Mouse (Mus musculus): ENCODE data around the gene Obsl1. TPM values are rescaled to one million over a fixed set of nuclear protein-coding genes. Genes with fewer than 3 reads are reported as not detected.
A peak's percentile ranks its signal among the peaks of the same experiment; 100 is the strongest.

Obsl1 gene
- polyA plus RNA-seq, 1 experiment from 2014 or later = 79.0 TPM

DNA sequence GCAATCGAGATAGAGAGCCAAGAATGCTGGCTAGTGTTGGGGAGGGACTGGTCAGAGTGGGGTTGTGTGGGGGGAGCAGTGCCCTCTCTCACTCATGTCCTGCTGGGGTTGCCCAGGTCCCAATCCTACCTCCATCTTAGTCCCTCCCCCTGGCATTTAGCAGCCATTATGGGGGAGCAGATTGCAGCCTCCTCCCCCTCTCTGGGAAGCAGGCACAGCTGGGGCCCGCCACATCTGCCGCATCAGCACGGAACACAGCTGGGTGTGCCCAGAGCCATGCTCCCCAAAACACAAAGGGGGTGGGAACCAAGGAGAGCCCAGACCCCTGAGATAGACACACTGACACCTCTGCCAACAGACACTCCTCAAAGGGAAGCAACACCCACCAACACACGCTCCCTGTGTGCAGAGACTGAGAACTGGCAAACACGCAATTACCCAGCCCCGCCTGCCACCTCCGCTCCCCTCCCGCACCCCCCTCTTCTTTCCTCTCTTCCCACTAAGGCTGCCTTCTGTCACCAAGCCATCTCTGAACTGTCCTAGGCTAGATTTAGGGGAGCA is 61.0 kb downstream of the Obsl1 start:
- 19% methylated on average over 9 of the region's 9 CpGs for WGBS
- Histone ChIP-seq H3K4me3 (ENCODE audit: low read depth, low read length) (no peak overlapping the region), H3K27ac (ENCODE audit: low read length) (no peak overlapping the region), H3K4me1 (ENCODE audit: control insufficient read depth, insufficient read depth, low read length) (peaks cover 37% of the 10 kb centered on the region; the same call in 1 of the 2 replicates), H3K9ac (replicated peaks; ENCODE audit: low read depth, low read length) (no peak overlapping the region), H3K36me3 (ENCODE audit: control insufficient read depth, insufficient read depth, low read length) (peaks cover 8% of the 10 kb centered on the region; the same call in 1 of the 2 replicates), H3K9me3 (ENCODE audit: control insufficient read depth, low read depth, low read length) (no peaks in the 10 kb centered on the region), H3K27me3 (ENCODE audit: control insufficient read depth, insufficient read depth, low read length) (peaks cover 17% of the 10 kb centered on the region), H3K4me2 (replicated peaks; ENCODE audit: low read depth, low read length) (peak overlapping the region; percentile 24; the same call in 1 of the 2 replicates)
- no peak for ATAC-seq (ENCODE audit: insufficient number of reproducible peaks, insufficient read depth, low FRiP score, low read depth)

DNA sequence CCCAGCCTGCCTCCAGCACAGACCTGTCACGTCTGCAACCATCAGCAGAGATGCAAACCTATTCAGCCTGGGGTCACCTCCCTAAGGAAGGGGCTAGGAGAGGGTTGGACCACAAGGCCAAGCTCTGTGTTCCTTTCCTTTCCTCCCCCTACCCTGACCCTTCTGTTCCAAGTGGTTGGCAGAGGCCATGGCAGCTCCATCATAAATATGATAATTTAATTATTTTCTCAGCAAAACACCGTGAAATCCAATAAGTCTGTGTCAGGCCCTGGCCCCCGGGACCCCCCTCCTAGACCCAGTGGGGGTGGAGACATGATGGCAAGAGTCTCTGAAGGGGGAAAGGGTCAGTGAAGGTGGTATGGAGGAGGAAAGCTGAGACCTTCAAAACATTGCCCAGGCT is 62.0 kb downstream of the Obsl1 start:
- H3K9ac ChIP-seq (replicated peaks; ENCODE audit: low read depth, low read length) = no peak overlapping the region
- peaks cover 30% of the 10 kb centered on the region; the same call in 1 of the 2 replicates for H3K4me1 ChIP-seq (ENCODE audit: control insufficient read depth, insufficient read depth, low read length)
- H3K4me3 ChIP-seq (ENCODE audit: low read depth, low read length) = no peak overlapping the region
- no peak overlapping the region for H3K4me2 ChIP-seq (replicated peaks; ENCODE audit: low read depth, low read length)
- no peaks in the 10 kb centered on the region for H3K9me3 ChIP-seq (ENCODE audit: control insufficient read depth, low read depth, low read length)
- ATAC-seq (ENCODE audit: insufficient number of reproducible peaks, insufficient read depth, low FRiP score, low read depth) = no peak
- WGBS = 43% methylated on average over 3 of the region's 3 CpGs
- H3K36me3 ChIP-seq (ENCODE audit: control insufficient read depth, insufficient read depth, low read length) = peaks cover 9% of the 10 kb centered on the region; the same call in 1 of the 2 replicates
- no peak overlapping the region for H3K27ac ChIP-seq (ENCODE audit: low read length)
- H3K27me3 ChIP-seq (ENCODE audit: control insufficient read depth, insufficient read depth, low read length) = peaks cover 7% of the 10 kb centered on the region

DNA sequence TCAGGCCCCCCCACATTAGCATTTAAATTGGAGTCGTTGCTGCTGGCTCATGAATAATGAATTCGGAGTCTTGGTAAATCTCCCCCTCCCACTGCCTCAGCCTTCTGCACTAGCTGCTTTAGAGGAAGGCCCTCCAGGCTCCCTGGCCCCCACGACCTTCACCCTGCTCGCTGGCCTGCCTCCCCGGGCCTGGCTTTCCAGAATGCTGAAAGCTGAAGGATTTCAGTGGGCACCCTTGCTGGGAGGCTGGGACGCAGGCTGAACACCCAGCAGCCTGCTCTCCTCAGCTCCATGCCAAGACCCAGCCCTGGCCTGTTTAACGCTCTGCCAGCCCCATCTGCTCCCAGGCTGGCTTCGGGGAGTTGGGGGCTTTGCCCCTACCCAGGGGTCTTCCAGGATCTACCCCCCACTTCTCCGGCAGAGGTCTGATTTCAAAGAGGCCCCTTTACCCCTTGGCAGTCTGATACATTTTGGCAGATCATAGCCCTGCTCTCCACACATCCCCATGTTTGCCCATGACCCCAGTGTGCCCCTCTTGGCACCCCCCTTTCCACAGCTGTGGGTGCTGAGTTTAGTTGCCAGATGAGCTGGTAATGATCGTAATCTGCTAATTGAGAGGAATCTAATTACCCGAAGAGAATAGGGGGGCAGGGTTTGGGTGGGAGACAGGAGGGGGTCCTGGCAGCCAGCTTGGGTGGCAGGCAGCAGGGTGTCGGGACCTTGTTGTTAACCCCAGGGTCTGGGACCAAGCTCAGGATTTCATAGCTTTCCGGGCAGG is 62.8 kb downstream of the Obsl1 start:
- 40% methylated on average over 13 of the region's 13 CpGs for WGBS
- peaks cover 9% of the 10 kb centered on the region; the same call in 1 of the 2 replicates for H3K36me3 ChIP-seq (ENCODE audit: control insufficient read depth, insufficient read depth, low read length)
- no peak overlapping the region for H3K4me2 ChIP-seq (replicated peaks; ENCODE audit: low read depth, low read length)
- no peak overlapping the region for H3K9ac ChIP-seq (replicated peaks; ENCODE audit: low read depth, low read length)
- H3K4me1 ChIP-seq (ENCODE audit: control insufficient read depth, insufficient read depth, low read length) = peaks cover 23% of the 10 kb centered on the region; the same call in 1 of the 2 replicates
- no peak overlapping the region for H3K27ac ChIP-seq (ENCODE audit: low read length)
- H3K27me3 ChIP-seq (ENCODE audit: control insufficient read depth, insufficient read depth, low read length) = peaks cover 3% of the 10 kb centered on the region; the same call in 1 of the 2 replicates
- ATAC-seq (ENCODE audit: insufficient number of reproducible peaks, insufficient read depth, low FRiP score, low read depth) = no peak
- no peak overlapping the region for H3K4me3 ChIP-seq (ENCODE audit: low read depth, low read length)
- H3K9me3 ChIP-seq (ENCODE audit: control insufficient read depth, low read depth, low read length) = no peaks in the 10 kb centered on the region

DNA sequence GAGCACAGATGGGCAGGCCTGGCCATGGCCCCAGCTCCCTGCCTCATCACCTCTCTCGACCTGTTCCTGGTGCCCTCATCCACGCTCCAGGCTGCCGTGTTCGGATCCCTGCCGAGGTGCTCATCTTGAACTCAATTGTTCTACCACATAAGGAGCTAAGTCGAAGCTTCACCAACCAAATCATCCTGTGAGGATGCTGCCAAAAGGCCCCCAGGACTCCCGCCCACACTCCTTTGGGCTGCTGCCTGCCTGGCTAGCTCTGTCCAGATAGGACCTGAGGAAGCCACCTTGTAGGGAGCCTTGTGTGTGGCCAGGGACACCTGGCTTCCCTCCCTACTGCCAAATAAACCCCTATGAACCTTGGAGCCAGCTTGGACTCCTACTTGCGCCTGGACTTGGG is 63.4 kb downstream of the Obsl1 start:
- H3K4me1 ChIP-seq (ENCODE audit: control insufficient read depth, insufficient read depth, low read length) = peaks cover 21% of the 10 kb centered on the region; the same call in 1 of the 2 replicates
- H3K4me2 ChIP-seq (replicated peaks; ENCODE audit: low read depth, low read length) = no peak overlapping the region
- no peaks in the 10 kb centered on the region for H3K9me3 ChIP-seq (ENCODE audit: control insufficient read depth, low read depth, low read length)
- 57% methylated on average over 8 of the region's 8 CpGs for WGBS
- no peak overlapping the region for H3K4me3 ChIP-seq (ENCODE audit: low read depth, low read length)
- H3K36me3 ChIP-seq (ENCODE audit: control insufficient read depth, insufficient read depth, low read length) = peaks cover 9% of the 10 kb centered on the region; the same call in 1 of the 2 replicates
- no peak for ATAC-seq (ENCODE audit: insufficient number of reproducible peaks, insufficient read depth, low FRiP score, low read depth)
- H3K27ac ChIP-seq (ENCODE audit: low read length) = no peak overlapping the region
- no peak overlapping the region for H3K9ac ChIP-seq (replicated peaks; ENCODE audit: low read depth, low read length)
- peaks cover 3% of the 10 kb centered on the region; the same call in 1 of the 2 replicates for H3K27me3 ChIP-seq (ENCODE audit: control insufficient read depth, insufficient read depth, low read length)

DNA sequence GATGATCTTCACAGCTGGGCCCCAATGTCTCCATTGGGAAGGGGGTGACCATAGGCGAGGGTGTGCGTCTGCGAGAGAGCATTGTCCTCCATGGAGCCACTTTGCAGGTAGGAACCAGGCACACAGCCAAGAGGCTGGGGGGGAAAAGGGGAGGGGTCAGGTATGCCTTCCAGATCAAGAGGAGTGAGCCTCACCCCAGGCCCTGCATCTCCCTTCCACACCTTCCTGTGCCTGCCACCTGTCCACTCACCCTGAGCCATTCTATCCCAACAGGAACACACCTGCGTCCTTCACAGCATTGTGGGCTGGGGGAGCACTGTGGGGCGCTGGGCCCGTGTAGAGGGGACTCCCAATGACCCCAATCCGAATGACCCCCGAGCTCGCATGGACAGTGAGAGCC is 64.1 kb downstream of the Obsl1 start:
- no peak overlapping the region for H3K9ac ChIP-seq (replicated peaks; ENCODE audit: low read depth, low read length)
- H3K4me1 ChIP-seq (ENCODE audit: control insufficient read depth, insufficient read depth, low read length) = peaks cover 17% of the 10 kb centered on the region; the same call in 1 of the 2 replicates
- no peak overlapping the region for H3K4me2 ChIP-seq (replicated peaks; ENCODE audit: low read depth, low read length)
- H3K36me3 ChIP-seq (ENCODE audit: control insufficient read depth, insufficient read depth, low read length) = peaks cover 9% of the 10 kb centered on the region; the same call in 1 of the 2 replicates
- H3K27me3 ChIP-seq (ENCODE audit: control insufficient read depth, insufficient read depth, low read length) = peaks cover 3% of the 10 kb centered on the region; the same call in 1 of the 2 replicates
- no peak overlapping the region for H3K27ac ChIP-seq (ENCODE audit: low read length)
- H3K4me3 ChIP-seq (ENCODE audit: low read depth, low read length) = no peak overlapping the region
- 85% methylated on average over 9 of the region's 9 CpGs for WGBS
- ATAC-seq (ENCODE audit: insufficient number of reproducible peaks, insufficient read depth, low FRiP score, low read depth) = no peak
- H3K9me3 ChIP-seq (ENCODE audit: control insufficient read depth, low read depth, low read length) = no peaks in the 10 kb centered on the region

DNA sequence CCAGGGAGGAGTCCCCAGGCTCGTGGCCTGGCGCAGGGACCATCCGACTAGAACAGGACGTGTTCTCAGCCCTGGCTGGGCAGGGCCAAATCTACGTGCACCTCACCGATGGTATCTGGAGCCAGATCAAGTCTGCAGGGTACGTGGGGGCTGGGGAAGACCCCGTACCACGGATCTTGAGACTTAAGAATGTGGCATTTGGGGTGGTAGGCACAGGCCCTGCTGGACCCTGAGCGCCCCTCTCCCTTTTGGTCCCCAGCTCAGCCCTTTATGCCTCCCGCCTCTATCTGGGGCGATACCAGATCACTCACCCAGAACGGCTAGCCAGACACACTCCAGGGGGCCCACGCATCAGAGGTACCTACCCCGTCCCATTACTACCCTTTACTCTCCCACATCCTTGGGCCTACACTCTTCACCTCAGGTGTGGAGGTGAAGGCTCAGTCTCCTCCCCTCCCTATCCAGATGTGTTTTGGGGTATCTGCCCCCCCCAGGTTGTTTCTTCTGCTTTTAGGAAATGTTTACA is 64.7 kb downstream of the Obsl1 start:
- H3K4me1 ChIP-seq (ENCODE audit: control insufficient read depth, insufficient read depth, low read length) = peaks cover 17% of the 10 kb centered on the region; the same call in 1 of the 2 replicates
- H3K9ac ChIP-seq (replicated peaks; ENCODE audit: low read depth, low read length) = no peak overlapping the region
- no peaks in the 10 kb centered on the region for H3K9me3 ChIP-seq (ENCODE audit: control insufficient read depth, low read depth, low read length)
- H3K4me3 ChIP-seq (ENCODE audit: low read depth, low read length) = no peak overlapping the region
- peaks cover 3% of the 10 kb centered on the region; the same call in 1 of the 2 replicates for H3K27me3 ChIP-seq (ENCODE audit: control insufficient read depth, insufficient read depth, low read length)
- WGBS = 87% methylated on average over 15 of the region's 15 CpGs
- H3K4me2 ChIP-seq (replicated peaks; ENCODE audit: low read depth, low read length) = no peak overlapping the region
- ATAC-seq (ENCODE audit: insufficient number of reproducible peaks, insufficient read depth, low FRiP score, low read depth) = no peak
- H3K27ac ChIP-seq (ENCODE audit: low read length) = no peak overlapping the region
- H3K36me3 ChIP-seq (ENCODE audit: control insufficient read depth, insufficient read depth, low read length) = peaks cover 9% of the 10 kb centered on the region; the same call in 1 of the 2 replicates

DNA sequence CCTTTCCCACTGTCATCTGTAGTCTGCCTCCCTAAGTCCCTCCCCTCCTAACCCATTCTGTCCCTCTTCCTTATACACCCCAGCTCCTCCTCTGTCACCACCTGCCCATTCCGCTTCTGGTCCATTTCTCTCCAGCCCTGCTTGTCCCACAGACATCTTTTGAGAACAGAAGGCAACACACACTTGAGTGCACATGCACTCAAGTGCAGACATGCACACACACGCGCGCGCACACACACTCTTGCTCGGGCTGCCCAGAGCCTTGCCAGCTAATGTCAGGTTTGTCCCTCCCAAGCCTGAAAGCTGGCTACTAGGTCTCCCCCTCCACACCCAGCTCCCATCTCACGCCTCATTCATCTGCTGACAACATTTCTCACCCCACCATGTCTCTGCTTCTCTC is 65.6 kb downstream of the Obsl1 start:
- H3K9ac ChIP-seq (replicated peaks; ENCODE audit: low read depth, low read length) = no peak overlapping the region
- no peaks in the 10 kb centered on the region for H3K9me3 ChIP-seq (ENCODE audit: control insufficient read depth, low read depth, low read length)
- H3K4me1 ChIP-seq (ENCODE audit: control insufficient read depth, insufficient read depth, low read length) = peaks cover 15% of the 10 kb centered on the region; the same call in 1 of the 2 replicates
- no peak overlapping the region for H3K27ac ChIP-seq (ENCODE audit: low read length)
- WGBS = 96% methylated on average over 7 of the region's 7 CpGs
- no peak for ATAC-seq (ENCODE audit: insufficient number of reproducible peaks, insufficient read depth, low FRiP score, low read depth)
- no peak overlapping the region for H3K4me3 ChIP-seq (ENCODE audit: low read depth, low read length)
- no peak overlapping the region for H3K4me2 ChIP-seq (replicated peaks; ENCODE audit: low read depth, low read length)
- peaks cover 9% of the 10 kb centered on the region; the same call in 1 of the 2 replicates for H3K36me3 ChIP-seq (ENCODE audit: control insufficient read depth, insufficient read depth, low read length)
- H3K27me3 ChIP-seq (ENCODE audit: control insufficient read depth, insufficient read depth, low read length) = no peaks in the 10 kb centered on the region; the same call in 1 of the 2 replicates

DNA sequence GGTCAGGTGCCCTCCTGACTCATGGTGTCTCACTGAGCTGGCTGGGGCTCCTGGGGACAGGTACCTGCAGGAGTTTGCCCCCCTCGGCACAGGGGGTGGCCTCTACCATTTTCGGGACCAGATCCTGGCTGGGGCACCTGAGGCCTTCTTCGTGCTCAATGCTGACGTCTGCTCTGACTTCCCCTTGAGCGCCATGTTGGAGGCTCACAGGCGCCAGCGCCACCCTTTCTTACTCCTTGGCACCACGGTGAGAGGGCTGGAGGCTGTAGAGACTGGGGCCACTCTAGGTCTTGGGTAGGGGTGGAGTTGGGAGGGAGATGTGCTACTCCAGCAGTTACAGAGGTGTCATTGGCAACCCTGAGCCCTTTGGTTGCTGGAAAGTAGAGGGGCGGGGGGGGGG is 67.5 kb downstream of the Obsl1 start:
- 78% methylated on average over 8 of the region's 9 CpGs for WGBS
- Histone ChIP-seq H3K4me2 (replicated peaks; ENCODE audit: low read depth, low read length) (no peak overlapping the region), H3K4me3 (ENCODE audit: low read depth, low read length) (no peak overlapping the region), H3K4me1 (ENCODE audit: control insufficient read depth, insufficient read depth, low read length) (peaks cover 11% of the 10 kb centered on the region; the same call in 1 of the 2 replicates), H3K9me3 (ENCODE audit: control insufficient read depth, low read depth, low read length) (no peaks in the 10 kb centered on the region), H3K27me3 (ENCODE audit: control insufficient read depth, insufficient read depth, low read length) (no peaks in the 10 kb centered on the region), H3K27ac (ENCODE audit: low read length) (no peak overlapping the region), H3K9ac (replicated peaks; ENCODE audit: low read depth, low read length) (no peak overlapping the region), H3K36me3 (ENCODE audit: control insufficient read depth, insufficient read depth, low read length) (peaks cover 9% of the 10 kb centered on the region; the same call in 1 of the 2 replicates)
- ATAC-seq (ENCODE audit: insufficient number of reproducible peaks, insufficient read depth, low FRiP score, low read depth) = no peak

Data from stomach, embryonic 14.5 days (tissue).